ENCODE assay signal across 15 mouse cellular contexts in genomic region chr3:120970746-120971466, GRCm38 (mm10).
DNase-seq lines count a peak whose midpoint lies in the region; ATAC-seq lines count a peak whose summit lies in the region.
"Had no signal": no experiment of that assay in that cellular context is flagged by ENCODE, and none has a peak within 500 bp of the region (broad histone marks: within the 10 kb centered on the region; RNA-seq: fewer than 3 reads in every experiment).

No protein-coding gene starts in this region.

- no peaks in the 10 kb centered on the region for H3K36me3 ChIP-seq in forebrain, embryonic 11.5 days (ENCODE audit: control insufficient read depth, insufficient read depth, low read length)
- H3K36me3 ChIP-seq in forebrain, embryonic 10.5 days (replicated peaks) = no peaks in the 10 kb centered on the region
- H3K36me3 ChIP-seq in limb, embryonic 13.5 days = no peaks in the 10 kb centered on the region
- no peaks in the 10 kb centered on the region for H3K36me3 ChIP-seq in limb, embryonic 10.5 days
- H3K36me3 ChIP-seq: liver, embryonic 13.5 days; neural tube, embryonic 13.5 days had no signal

- DNase-seq in forebrain, embryonic 11.5 days (ENCODE audit: low spot score) = no peak
- DNase-seq in forebrain, embryonic 10.5 days (ENCODE audit: extremely low spot score, low spot score) = no peak
- DNase-seq in limb, embryonic 10.5 days (ENCODE audit: low spot score) = no peak
- peak; percentile 20 to 41 for DNase-seq in cerebellum, postnatal 36 days
- peak; percentile 34 for DNase-seq in retina, postnatal 1 day
- no peak for DNase-seq in adipocyte (ENCODE audit: low spot score)
- DNase-seq: kidney, postnatal 36 days; liver, embryonic 13.5 days; thymus, postnatal 36 days had no signal

- 0 out of 2 replicates have a peak, but pooled peaks have one; percentile 7 for ATAC-seq in forebrain, embryonic 11.5 days (replicated peaks; ENCODE audit: low FRiP score)
- peak; percentile 67; the same call in 1 of the 2 replicates for ATAC-seq in limb, embryonic 13.5 days (ENCODE audit: low FRiP score, low read depth)
- ATAC-seq in monocyte, adult 5-6 weeks (replicated peaks; ENCODE audit: insufficient number of reproducible peaks, low FRiP score, low TSS enrichment, poor library complexity, severe bottlenecking) = no peak
- ATAC-seq: activated CD4-positive, CD25-positive, alpha-beta regulatory T cell, adult 4 months; midbrain, embryonic 16.5 days had no signal

- WGBS in forebrain, embryonic 11.5 days = 80% methylated on average over 14 of the region's 14 CpGs
- 87% methylated on average over 14 of the region's 14 CpGs for WGBS in forebrain, embryonic 10.5 days
- 60% methylated on average over 14 of the region's 14 CpGs for WGBS in limb, embryonic 13.5 days
- WGBS in limb, embryonic 10.5 days = 92% methylated on average over 14 of the region's 14 CpGs

- H3K9me3 ChIP-seq in forebrain, embryonic 11.5 days (ENCODE audit: control insufficient read depth, low read length) = no peaks in the 10 kb centered on the region
- no peaks in the 10 kb centered on the region for H3K9me3 ChIP-seq in forebrain, embryonic 10.5 days
- no peaks in the 10 kb centered on the region for H3K9me3 ChIP-seq in limb, embryonic 13.5 days
- no peaks in the 10 kb centered on the region for H3K9me3 ChIP-seq in limb, embryonic 10.5 days (replicated peaks)
- H3K9me3 ChIP-seq: liver, embryonic 13.5 days; neural tube, embryonic 13.5 days had no signal

- no peaks in the 10 kb centered on the region for H3K4me1 ChIP-seq in forebrain, embryonic 11.5 days (replicated peaks; ENCODE audit: control insufficient read depth, insufficient read depth, low read length)
- H3K4me1 ChIP-seq in forebrain, embryonic 10.5 days = no peaks in the 10 kb centered on the region
- H3K4me1 ChIP-seq in limb, embryonic 13.5 days = 0 out of 2 replicates have a peak, but pooled peaks cover 3% of the 10 kb centered on the region
- H3K4me1 ChIP-seq in limb, embryonic 10.5 days = no peaks in the 10 kb centered on the region
- H3K4me1 ChIP-seq: liver, embryonic 13.5 days; neural tube, embryonic 13.5 days had no signal

- no peak overlapping the region for H3K4me3 ChIP-seq in forebrain, embryonic 11.5 days (ENCODE audit: low read depth, low read length)
- no peak overlapping the region for H3K4me3 ChIP-seq in forebrain, embryonic 10.5 days
- H3K4me3 ChIP-seq in limb, embryonic 13.5 days = no peak overlapping the region
- no peak overlapping the region for H3K4me3 ChIP-seq in limb, embryonic 10.5 days
- H3K4me3 ChIP-seq: liver, embryonic 13.5 days; neural tube, embryonic 13.5 days had no signal

- H3K9ac ChIP-seq in forebrain, embryonic 11.5 days (ENCODE audit: low read length) = no peak overlapping the region
- H3K9ac ChIP-seq in limb, embryonic 13.5 days = no peak overlapping the region
- H3K9ac ChIP-seq: liver, embryonic 13.5 days; neural tube, embryonic 13.5 days had no signal

- no peak overlapping the region for H3K27ac ChIP-seq in forebrain, embryonic 11.5 days (ENCODE audit: low read depth, low read length)
- H3K27ac ChIP-seq in forebrain, embryonic 10.5 days = no peak overlapping the region
- no peak overlapping the region for H3K27ac ChIP-seq in limb, embryonic 13.5 days
- no peak overlapping the region for H3K27ac ChIP-seq in limb, embryonic 10.5 days
- H3K27ac ChIP-seq: liver, embryonic 13.5 days; neural tube, embryonic 13.5 days had no signal

- no peaks in the 10 kb centered on the region for H3K27me3 ChIP-seq in forebrain, embryonic 11.5 days (ENCODE audit: control insufficient read depth, insufficient read depth, low read length)
- no peaks in the 10 kb centered on the region for H3K27me3 ChIP-seq in forebrain, embryonic 10.5 days (ENCODE audit: poor library complexity, severe bottlenecking)
- H3K27me3 ChIP-seq in limb, embryonic 13.5 days = no peaks in the 10 kb centered on the region
- H3K27me3 ChIP-seq in limb, embryonic 10.5 days (ENCODE audit: low read depth, poor library complexity, severe bottlenecking) = no peaks in the 10 kb centered on the region
- H3K27me3 ChIP-seq: liver, embryonic 13.5 days; neural tube, embryonic 13.5 days had no signal

- H3K4me2 ChIP-seq in forebrain, embryonic 11.5 days (ENCODE audit: low read depth, low read length, severe bottlenecking) = no peak overlapping the region
- no peak overlapping the region for H3K4me2 ChIP-seq in limb, embryonic 13.5 days (replicated peaks)
- H3K4me2 ChIP-seq: heart, embryonic 11.5 days; liver, embryonic 13.5 days; neural tube, embryonic 13.5 days had no signal

Comparison
In these comparisons a context has a peak if more than half of its experiments do, and no peak if none do; other contexts are left out.
1. DNase-seq: peak in cerebellum, postnatal 36 days (2 of 2) and retina, postnatal 1 day (single experiment); none in forebrain, embryonic 11.5 days (single experiment), forebrain, embryonic 10.5 days (single experiment), limb, embryonic 10.5 days (single experiment) and adipocyte (single experiment).